Mouse (Mus musculus): ENCODE data around the gene Lgals1.

DNA sequence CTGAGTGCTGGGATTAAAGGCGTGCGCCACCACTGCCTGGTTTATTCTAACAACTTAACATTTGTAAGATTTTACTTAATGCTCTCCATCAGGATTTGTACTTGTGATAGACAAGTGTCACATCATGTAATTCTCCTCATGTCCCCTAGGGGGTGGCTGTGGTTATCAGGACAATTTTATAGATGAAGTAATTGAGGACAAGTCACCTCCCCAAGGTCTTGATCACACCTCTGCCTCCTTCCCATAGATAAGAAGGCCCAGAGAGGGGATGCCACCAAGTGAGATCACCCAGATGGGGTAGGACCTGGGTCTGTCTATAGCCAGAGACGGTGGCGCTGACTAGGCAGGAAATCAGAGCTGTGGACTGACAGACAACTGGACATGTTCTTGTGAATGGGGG, 29.8 kb downstream of the Lgals1 start:
- TF ChIP-seq TAL1 (conservative IDR thresholded peaks at IDR 0.05; ENCODE audit: low read depth, low read length): no peak
- peak; percentile 51 for TF ChIP-seq CTCF (IDR thresholded peaks at IDR 0.05; ENCODE audit: low read depth, low read length)
- no peak for TF ChIP-seq GATA1 (IDR thresholded peaks at IDR 0.05; ENCODE audit: borderline replicate concordance, low read length)
